Mouse (Mus musculus): ENCODE measurements at regions not wholly inside any gene's neighbourhood (a gene's known extent, or its start where the extent isn't known, plus 50 kb on each side); places are given as distances from the start of the nearest gene placed in this dataset.
"Not testable (repeated sequence)": the region's sequence is repeated elsewhere in the genome, so short reads cannot be mapped to it uniquely, and the experiment has no call there.

GRCm38 (mm10) chr12:113418731-113419402 is 70.4 kb upstream of the Adam6b start:
- Histone ChIP-seq H3K27ac (ENCODE audit: insufficient read depth, low read length) (no peak overlapping the region), H3K4me3 (ENCODE audit: insufficient read depth, low read length) (no peak overlapping the region)
- TF ChIP-seq POLR2A (IDR thresholded peaks at IDR 0.05; ENCODE audit: extremely low read depth, insufficient read depth, low read length) = no peak
- no peak for TF ChIP-seq CTCF (IDR thresholded peaks at IDR 0.05; ENCODE audit: extremely low read depth, insufficient read depth, low read length)

GRCm38 (mm10) chr12:113420721-113421305 is 68.5 kb upstream of the Adam6b start:
- H3K4me1 ChIP-seq (ENCODE audit: control insufficient read depth, insufficient read depth, low read length) = no peaks in the 10 kb centered on the region
- no peak overlapping the region for H3K4me3 ChIP-seq (ENCODE audit: insufficient read depth, low read length)
- no peak for TF ChIP-seq POLR2A (IDR thresholded peaks at IDR 0.05; ENCODE audit: extremely low read depth, insufficient read depth, low read length)
- TF ChIP-seq CTCF (IDR thresholded peaks at IDR 0.05; ENCODE audit: extremely low read depth, insufficient read depth, low read length) = no peak
- H3K27ac ChIP-seq (ENCODE audit: insufficient read depth, low read length) = no peak overlapping the region

More at GRCm38 (mm10) chr12:113418731-113419402, 70.4 kb upstream of the Adam6b start:
- no peaks in the 10 kb centered on the region for H3K4me1 ChIP-seq (ENCODE audit: control insufficient read depth, insufficient read depth, low read length)

GRCm38 (mm10) chr12:113421716-113422595 is 67.4 kb upstream of the Adam6b start:
- no peak for TF ChIP-seq CTCF (IDR thresholded peaks at IDR 0.05; ENCODE audit: extremely low read depth, insufficient read depth, low read length)
- no peak for TF ChIP-seq POLR2A (IDR thresholded peaks at IDR 0.05; ENCODE audit: extremely low read depth, insufficient read depth, low read length)
- Histone ChIP-seq H3K4me1 (ENCODE audit: control insufficient read depth, insufficient read depth, low read length) (no peaks in the 10 kb centered on the region), H3K4me3 (ENCODE audit: insufficient read depth, low read length) (no peak overlapping the region), H3K27ac (ENCODE audit: insufficient read depth, low read length) (no peak overlapping the region)

GRCm38 (mm10) chr12:113422736-113423254 is 66.5 kb upstream of the Adam6b start:
- TF ChIP-seq CTCF (IDR thresholded peaks at IDR 0.05; ENCODE audit: extremely low read depth, insufficient read depth, low read length) (no peak), POLR2A (IDR thresholded peaks at IDR 0.05; ENCODE audit: extremely low read depth, insufficient read depth, low read length) (no peak)
- Histone ChIP-seq H3K4me1 (ENCODE audit: control insufficient read depth, insufficient read depth, low read length) (no peaks in the 10 kb centered on the region), H3K27ac (ENCODE audit: insufficient read depth, low read length) (no peak overlapping the region), H3K4me3 (ENCODE audit: insufficient read depth, low read length) (no peak overlapping the region)

- peak overlapping the region; percentile 28; the same call in 1 of the 2 replicates for H3K4me3 ChIP-seq (ENCODE audit: insufficient read depth, low read length)
- no peaks in the 10 kb centered on the region for H3K4me1 ChIP-seq (ENCODE audit: control insufficient read depth, insufficient read depth, low read length)
- no peak for TF ChIP-seq CTCF (IDR thresholded peaks at IDR 0.05; ENCODE audit: extremely low read depth, insufficient read depth, low read length)
- TF ChIP-seq POLR2A (IDR thresholded peaks at IDR 0.05; ENCODE audit: extremely low read depth, insufficient read depth, low read length) = no peak
- peak overlapping the region; percentile 93 for H3K27ac ChIP-seq (ENCODE audit: insufficient read depth, low read length)
Measured at GRCm38 (mm10) chr12:113423736-113424597, 65.3 kb upstream of the Adam6b start.

- H3K4me1 ChIP-seq (ENCODE audit: control insufficient read depth, insufficient read depth, low read length) = not testable (repeated sequence)
- Histone ChIP-seq H3K4me3 (ENCODE audit: insufficient read depth, low read length) (peak overlapping the region; percentile 36; the same call in 1 of the 2 replicates), H3K27ac (ENCODE audit: insufficient read depth, low read length) (peak overlapping the region; percentile 93)
Measured at GRCm38 (mm10) chr12:113424598-113425208, 64.6 kb upstream of the Adam6b start.

- H3K4me1 ChIP-seq (ENCODE audit: control insufficient read depth, insufficient read depth, low read length) = no peaks in the 10 kb centered on the region
- TF ChIP-seq CTCF (IDR thresholded peaks at IDR 0.05; ENCODE audit: extremely low read depth, insufficient read depth, low read length) = no peak
- TF ChIP-seq POLR2A (IDR thresholded peaks at IDR 0.05; ENCODE audit: extremely low read depth, insufficient read depth, low read length) = no peak
- peak overlapping the region; percentile 36 for H3K4me3 ChIP-seq (ENCODE audit: insufficient read depth, low read length)
- peak overlapping the region; percentile 28 for H3K27ac ChIP-seq (ENCODE audit: insufficient read depth, low read length)
Measured at GRCm38 (mm10) chr12:113425209-113426070, 63.9 kb upstream of the Adam6b start.

GRCm38 (mm10) chr12:113426636-113427035 is 62.7 kb upstream of the Adam6b start:
- TF ChIP-seq POLR2A (IDR thresholded peaks at IDR 0.05; ENCODE audit: extremely low read depth, insufficient read depth, low read length) (no peak), CTCF (IDR thresholded peaks at IDR 0.05; ENCODE audit: extremely low read depth, insufficient read depth, low read length) (no peak)
- H3K4me3 ChIP-seq (ENCODE audit: insufficient read depth, low read length) = no peak overlapping the region

More at GRCm38 (mm10) chr12:113426636-113427035, 62.7 kb upstream of the Adam6b start:
- Histone ChIP-seq H3K27ac (ENCODE audit: insufficient read depth, low read length) (peak overlapping the region; percentile 59), H3K4me1 (ENCODE audit: control insufficient read depth, insufficient read depth, low read length) (no peaks in the 10 kb centered on the region)
